Mouse (Mus musculus) neural tube, embryonic 12.5 days (tissue): ENCODE data around the gene Tgm1. TPM values are rescaled to one million over a fixed set of nuclear protein-coding genes. Genes with fewer than 3 reads are reported as not detected.
A peak's percentile ranks its signal among the peaks of the same experiment; 100 is the strongest.

ENCODE experiments used
- ATAC-seq: fragments of 200-750 bp; cut with Nextera tagmentation; 2 replicates; pipeline ENCODE4 v1.8.0; 2017; ENCODE audit warnings: low read depth, mild to moderate bottlenecking, moderate TSS enrichment, moderate library complexity; ENCODE audit not compliant: low FRiP score
- H3K27ac ChIP-seq: fragments of 300-500 bp; sonication (generic); 2 replicates; pipeline ENCODE4 v1.5.1; 2016
- H3K27me3 ChIP-seq: fragments of 300-500 bp; sonication (generic); replicated peaks from 2 replicates; pipeline ENCODE4 v1.6.1; 2016; ENCODE audit warnings: mild to moderate bottlenecking
- H3K36me3 ChIP-seq: fragments of 300-500 bp; sonication (generic); 2 replicates; pipeline ENCODE4 v1.6.1; 2016; ENCODE audit warnings: mild to moderate bottlenecking
- H3K4me1 ChIP-seq: fragments of 300-500 bp; sonication (generic); 2 replicates; pipeline ENCODE4 v1.6.1; 2016
- H3K4me2 ChIP-seq: fragments of 300-500 bp; sonication (generic); replicated peaks from 2 replicates; pipeline ENCODE4 v1.6.1; 2016; ENCODE audit warnings: mild to moderate bottlenecking
- H3K4me3 ChIP-seq: fragments of 300-500 bp; sonication (generic); 2 replicates; pipeline ENCODE4 v1.5.1; 2016
- H3K9ac ChIP-seq: fragments of 300-500 bp; sonication (generic); 2 replicates; pipeline ENCODE4 v1.6.1; 2016; ENCODE audit warnings: mild to moderate bottlenecking
- H3K9me3 ChIP-seq: fragments of 300-500 bp; sonication (generic); 2 replicates; pipeline ENCODE4 v1.6.1; 2016; ENCODE audit warnings: mild to moderate bottlenecking
- WGBS: fragments of 180-500 bp; shearing (Covaris S2); methylation state at CpG from one replicate; pipeline ENCODE4 v1.1.7; 2016; 5-methylcytosine and 5-hydroxymethylcytosine counted together
- polyA plus RNA-seq: library from polyadenylated mRNA; unstranded; fragments of >200 nt; fragmentation: Nextera tagmentation; extraction: Ambion mirVana; gene quantifications from 2 replicates; pipeline ENCODE4 v1.2.1, GENCODE M21; 2016

Gene Tgm1
- polyA plus RNA-seq, 1 experiment from 2014 or later: 0.34 TPM

DNA sequence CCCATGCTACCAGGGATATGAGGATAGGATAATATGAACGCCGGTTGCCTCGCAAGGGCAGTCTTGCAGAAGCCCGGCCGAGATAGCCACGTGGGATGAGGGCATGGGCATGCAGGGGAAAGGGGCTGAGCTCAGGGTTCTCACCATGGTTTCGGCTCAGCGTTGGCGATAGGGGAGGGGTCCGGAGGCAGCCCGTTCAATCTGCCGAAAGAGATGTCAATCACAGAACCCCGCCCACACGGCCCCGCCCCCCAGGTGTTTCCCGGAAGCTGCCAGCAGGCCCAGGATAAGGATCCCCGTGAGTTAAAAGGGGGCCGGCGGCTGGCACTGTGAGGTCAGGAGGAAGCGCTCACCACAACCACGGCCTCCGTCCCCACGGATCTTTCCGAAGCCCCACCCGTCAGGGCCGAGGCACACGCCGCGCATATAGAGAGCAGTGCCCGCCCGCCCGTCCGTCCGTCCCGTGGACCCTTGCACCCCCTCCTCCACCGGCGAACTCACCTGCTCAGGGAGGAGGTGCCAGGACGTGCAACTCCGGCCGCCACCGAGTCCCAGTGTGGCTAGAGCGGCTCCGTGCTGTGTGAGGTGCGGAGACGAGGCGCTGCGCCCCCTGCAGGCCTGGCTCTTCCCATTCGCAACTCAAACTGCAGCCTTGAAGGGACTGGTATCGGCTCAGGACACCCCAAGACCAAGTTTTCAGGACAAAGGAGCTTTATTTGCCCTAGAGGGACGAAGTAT is 8.1 kb upstream of the Tgm1 start, which contains the start of gene Rabggta:
TSS of gene Rabggta (minus strand) at position 564 of the 738 bp plus-strand sequence.
- H3K4me1 ChIP-seq: 0 out of 2 replicates have a peak, but pooled peaks cover 4% of the 10 kb centered on the region
- peaks cover 26% of the 10 kb centered on the region for H3K36me3 ChIP-seq
- under 1% methylated on average over 50 of the region's 50 CpGs for WGBS
- no peaks in the 10 kb centered on the region for H3K27me3 ChIP-seq
- peak within 1 kb of the TSS; percentile 80 for H3K4me3 ChIP-seq
- H3K9me3 ChIP-seq: no peaks in the 10 kb centered on the region
- peak within 1 kb of the TSS; percentile 73 for H3K4me2 ChIP-seq
- peak within 1 kb of the TSS; percentile 74 for H3K9ac ChIP-seq
- ATAC-seq: peak; percentile 94
- 0 out of 2 replicates have a peak within 1 kb of the TSS, but pooled peaks have one; percentile 53 for H3K27ac ChIP-seq

DNA sequence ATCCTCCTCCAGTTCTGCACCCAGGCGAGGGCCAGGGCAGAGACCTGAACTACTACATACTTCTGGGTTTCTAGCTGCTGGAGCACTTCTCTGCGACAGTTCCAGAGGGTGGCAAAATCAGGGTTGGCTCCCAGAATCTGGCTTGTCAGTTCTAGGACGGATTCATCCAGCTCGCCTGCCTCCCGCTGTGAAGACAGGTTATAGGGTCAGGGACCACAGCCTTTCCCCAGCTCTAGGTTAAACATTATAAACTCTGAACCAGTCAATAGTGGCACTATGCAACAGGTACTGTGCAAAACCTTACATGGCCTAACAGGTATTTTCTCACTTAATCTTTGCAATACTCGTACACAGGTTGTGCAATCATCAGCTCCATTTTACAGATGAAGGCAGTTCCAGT is 7.3 kb upstream of the Tgm1 start:
- no peak for ATAC-seq
- H3K36me3 ChIP-seq: peaks cover 26% of the 10 kb centered on the region
- H3K4me1 ChIP-seq: 0 out of 2 replicates have a peak, but pooled peaks cover 4% of the 10 kb centered on the region
- 72% methylated on average over 6 of the region's 6 CpGs for WGBS
- H3K4me2 ChIP-seq: peak overlapping the region; percentile 73
- H3K9me3 ChIP-seq: no peaks in the 10 kb centered on the region
- H3K9ac ChIP-seq: 0 out of 2 replicates have a peak overlapping the region, but pooled peaks have one; percentile 74
- no peak overlapping the region for H3K27ac ChIP-seq
- H3K27me3 ChIP-seq: no peaks in the 10 kb centered on the region
- peak overlapping the region; percentile 80; the same call in 1 of the 2 replicates for H3K4me3 ChIP-seq

DNA sequence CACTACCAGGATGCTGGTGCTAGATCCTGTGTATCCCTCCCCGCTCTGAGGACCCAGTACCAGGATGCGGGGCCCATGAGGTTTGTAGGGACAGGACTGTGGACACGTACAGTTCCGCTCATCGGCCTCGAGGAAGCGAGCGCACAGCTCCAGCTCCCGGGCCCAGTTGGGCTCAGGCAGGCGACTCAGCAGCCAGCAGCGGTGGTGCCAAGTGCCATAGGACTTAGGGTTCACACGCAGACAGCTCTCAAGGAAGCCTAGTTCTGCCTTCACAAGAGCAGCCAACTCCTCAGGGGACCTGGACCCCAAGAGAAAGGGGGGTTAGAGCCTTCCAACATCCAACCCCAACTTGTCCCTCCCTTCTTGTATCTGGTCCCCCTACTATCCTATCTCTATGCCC is 6.9 kb upstream of the Tgm1 start:
- no peak overlapping the region for H3K27ac ChIP-seq
- H3K36me3 ChIP-seq: peaks cover 26% of the 10 kb centered on the region
- H3K4me2 ChIP-seq: peak overlapping the region; percentile 73; the same call in 1 of the 2 replicates
- H3K4me3 ChIP-seq: no peak overlapping the region
- WGBS: 91% methylated on average over 12 of the region's 12 CpGs
- no peak for ATAC-seq
- no peaks in the 10 kb centered on the region for H3K27me3 ChIP-seq
- H3K4me1 ChIP-seq: 0 out of 2 replicates have a peak, but pooled peaks cover 4% of the 10 kb centered on the region
- no peaks in the 10 kb centered on the region for H3K9me3 ChIP-seq
- no peak overlapping the region for H3K9ac ChIP-seq

DNA sequence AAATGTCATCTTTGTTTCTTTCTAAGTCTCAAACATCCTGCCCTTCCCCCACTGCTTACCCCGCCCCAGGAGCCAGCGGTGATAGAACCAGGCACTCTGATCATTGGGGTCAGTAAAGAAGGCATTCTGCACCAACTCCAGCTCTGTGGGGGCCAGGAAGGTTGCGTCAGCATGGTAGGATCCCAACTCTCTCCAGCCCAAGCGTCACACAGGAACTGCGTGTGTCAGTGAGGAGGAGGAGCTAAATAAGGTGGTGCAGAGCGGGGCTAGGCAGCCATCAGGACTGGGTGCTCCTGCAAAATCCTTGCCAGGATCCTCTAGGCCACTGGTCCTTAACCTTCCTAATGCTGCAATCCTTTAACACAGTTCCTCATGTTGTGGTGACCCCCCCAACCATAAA is 6.0 kb upstream of the Tgm1 start:
- no peak for ATAC-seq
- peaks cover 26% of the 10 kb centered on the region for H3K36me3 ChIP-seq
- H3K9ac ChIP-seq: no peak overlapping the region
- WGBS: 88% methylated on average over 6 of the region's 6 CpGs
- no peaks in the 10 kb centered on the region for H3K9me3 ChIP-seq
- H3K4me2 ChIP-seq: no peak overlapping the region
- no peaks in the 10 kb centered on the region for H3K27me3 ChIP-seq
- no peak overlapping the region for H3K4me3 ChIP-seq
- H3K27ac ChIP-seq: no peak overlapping the region
- H3K4me1 ChIP-seq: 0 out of 2 replicates have a peak, but pooled peaks cover 4% of the 10 kb centered on the region

DNA sequence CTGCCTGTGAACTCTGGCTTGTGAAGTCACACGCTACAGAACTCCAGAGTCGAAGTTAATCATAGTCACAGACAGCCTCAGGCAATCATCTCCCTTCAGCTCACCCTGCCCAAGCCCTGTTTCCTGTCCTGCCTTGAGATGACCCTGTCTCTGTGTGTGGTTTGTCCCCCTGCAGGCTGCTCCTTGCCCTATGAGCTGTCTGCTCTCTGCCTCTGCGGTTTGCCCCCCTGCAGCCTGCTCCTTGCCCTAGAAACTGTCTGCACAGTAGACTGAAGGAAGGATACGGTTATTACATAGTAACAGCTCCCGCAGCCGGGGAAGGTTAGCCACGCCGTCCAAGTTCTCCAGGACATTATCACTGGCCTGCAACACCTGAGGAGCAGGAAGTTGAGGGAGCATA is 3.2 kb upstream of the Tgm1 start:
- Histone ChIP-seq H3K9ac (no peak overlapping the region), H3K9me3 (no peaks in the 10 kb centered on the region), H3K4me2 (no peak overlapping the region), H3K4me3 (no peak overlapping the region), H3K27me3 (peaks cover 22% of the 10 kb centered on the region), H3K27ac (no peak overlapping the region), H3K36me3 (peaks cover 26% of the 10 kb centered on the region), H3K4me1 (0 out of 2 replicates have a peak, but pooled peaks cover 3% of the 10 kb centered on the region)
- no peak for ATAC-seq
- 74% methylated on average over 8 of the region's 8 CpGs for WGBS

DNA sequence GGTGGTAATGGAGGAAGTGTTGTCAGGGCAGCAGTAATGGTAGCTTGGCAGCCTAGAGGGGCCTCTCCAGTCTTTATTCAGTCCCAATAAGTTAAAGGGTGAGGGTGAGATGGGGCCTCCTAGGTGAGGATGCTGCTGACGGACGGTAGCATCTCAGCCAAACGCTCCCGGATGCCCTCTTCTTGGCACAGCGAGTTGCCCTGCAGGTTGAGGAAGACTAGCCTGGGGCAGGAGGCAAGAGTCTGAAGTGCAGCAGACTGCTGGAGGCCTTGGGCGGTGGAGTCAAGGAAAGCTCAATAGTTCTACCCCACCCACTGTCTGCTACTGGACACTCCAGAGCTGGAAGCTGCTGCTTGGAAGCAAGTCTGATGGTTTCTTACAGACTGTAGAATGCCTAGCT is 2.5 kb upstream of the Tgm1 start:
- no peaks in the 10 kb centered on the region for H3K9me3 ChIP-seq
- H3K27ac ChIP-seq: no peak overlapping the region
- no peak overlapping the region for H3K4me2 ChIP-seq
- 0 out of 2 replicates have a peak, but pooled peaks cover 3% of the 10 kb centered on the region for H3K4me1 ChIP-seq
- peaks cover 26% of the 10 kb centered on the region for H3K36me3 ChIP-seq
- no peak for ATAC-seq
- H3K4me3 ChIP-seq: no peak overlapping the region
- peaks cover 23% of the 10 kb centered on the region for H3K27me3 ChIP-seq
- 91% methylated on average over 6 of the region's 6 CpGs for WGBS
- no peak overlapping the region for H3K9ac ChIP-seq

DNA sequence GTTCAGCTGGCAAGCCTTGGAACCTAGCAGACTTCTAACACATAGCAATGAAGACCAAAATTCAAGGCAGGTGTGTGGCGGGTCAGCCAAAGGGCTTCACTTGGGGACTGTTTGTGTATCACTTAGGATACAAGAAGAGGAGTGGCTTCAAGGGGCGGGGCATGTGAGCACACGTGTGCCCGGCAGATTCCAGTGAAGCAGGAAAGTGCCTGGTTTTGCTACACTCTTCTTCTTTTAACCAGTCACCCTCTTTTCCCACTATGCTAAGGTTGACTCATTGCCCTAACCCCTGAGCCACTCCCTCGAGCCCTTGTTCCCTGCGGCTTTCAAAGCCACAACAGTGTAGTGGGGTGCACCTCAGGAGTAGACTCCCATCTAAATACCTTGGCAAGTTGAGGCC is 1.2 kb upstream of the Tgm1 start:
- Histone ChIP-seq H3K4me2 (no peak overlapping the region), H3K27ac (no peak overlapping the region), H3K27me3 (peaks cover 23% of the 10 kb centered on the region), H3K9me3 (no peaks in the 10 kb centered on the region), H3K4me3 (no peak overlapping the region), H3K9ac (no peak overlapping the region), H3K36me3 (peaks cover 22% of the 10 kb centered on the region), H3K4me1 (0 out of 2 replicates have a peak, but pooled peaks cover 3% of the 10 kb centered on the region)
- ATAC-seq: no peak
- 44% methylated on average over 6 of the region's 6 CpGs for WGBS

DNA sequence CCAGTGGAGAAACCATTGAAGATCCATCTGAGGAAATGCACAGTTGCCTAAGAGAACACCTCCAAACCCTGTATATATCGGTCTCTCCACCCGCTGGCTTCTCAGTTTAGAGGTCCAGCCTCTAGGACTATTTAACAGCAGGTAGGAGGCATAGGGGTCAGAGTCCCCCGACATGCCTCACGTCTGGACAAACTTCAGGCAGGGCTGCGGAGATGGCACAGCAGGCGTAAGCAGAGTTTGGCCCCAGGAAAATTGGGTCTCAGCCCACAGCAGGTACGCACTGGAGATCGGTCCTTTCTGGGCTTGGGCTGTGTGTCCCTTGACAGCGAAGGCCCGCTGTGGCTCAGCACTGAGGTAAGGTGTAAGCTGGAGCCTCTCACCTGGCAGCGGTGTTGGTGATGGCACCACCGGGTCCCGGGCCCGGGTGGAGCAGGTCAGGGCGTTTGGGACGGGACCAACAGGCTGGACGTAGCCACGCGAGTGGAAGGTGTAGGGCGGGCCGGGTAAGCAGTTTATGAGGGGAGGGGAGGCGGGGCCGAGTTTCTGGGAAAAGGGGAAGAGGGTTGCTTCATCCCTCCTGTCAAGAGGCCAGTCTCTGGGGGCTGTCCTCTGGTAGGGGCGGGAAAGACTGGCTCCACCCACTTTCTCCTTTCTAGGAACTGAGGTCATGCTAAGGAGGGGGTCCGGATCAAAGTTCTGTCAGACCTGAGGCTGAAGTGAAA is 558 bp downstream of the Tgm1 start:
- no peak overlapping the region for H3K27ac ChIP-seq
- H3K4me2 ChIP-seq: peak overlapping the region; percentile 33
- no peak for ATAC-seq
- 0 out of 2 replicates have a peak, but pooled peaks cover 3% of the 10 kb centered on the region for H3K4me1 ChIP-seq
- 12% methylated on average over 24 of the region's 25 CpGs for WGBS
- no peak overlapping the region for H3K9ac ChIP-seq
- H3K36me3 ChIP-seq: peaks cover 6% of the 10 kb centered on the region; the same call in 1 of the 2 replicates
- peaks cover 23% of the 10 kb centered on the region for H3K27me3 ChIP-seq
- no peaks in the 10 kb centered on the region for H3K9me3 ChIP-seq
- no peak overlapping the region for H3K4me3 ChIP-seq

DNA sequence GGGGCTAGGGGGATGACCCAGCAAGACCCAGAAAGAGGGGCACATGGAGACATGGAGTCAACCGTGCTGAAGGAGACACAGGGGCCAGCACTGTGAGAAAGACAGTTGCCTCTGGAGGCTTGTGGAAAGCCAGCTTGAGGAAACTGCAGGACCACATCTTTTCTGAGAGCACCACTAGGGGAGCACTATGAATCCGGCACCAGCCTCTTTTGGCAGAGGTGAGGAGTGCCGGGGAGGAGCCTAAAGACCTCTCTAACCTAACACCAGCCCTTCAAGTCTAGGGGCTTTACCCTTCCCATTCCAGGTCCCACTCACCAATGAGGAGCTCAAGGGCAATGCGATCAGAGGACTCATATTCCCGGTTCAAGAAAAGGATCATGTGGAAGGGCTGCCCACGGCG is 1.9 kb downstream of the Tgm1 start:
- no peaks in the 10 kb centered on the region for H3K36me3 ChIP-seq
- H3K9ac ChIP-seq: no peak overlapping the region
- ATAC-seq: no peak
- H3K9me3 ChIP-seq: no peaks in the 10 kb centered on the region
- H3K4me2 ChIP-seq: no peak overlapping the region
- H3K4me1 ChIP-seq: 0 out of 2 replicates have a peak, but pooled peaks cover 3% of the 10 kb centered on the region
- 80% methylated on average over 7 of the region's 7 CpGs for WGBS
- H3K27me3 ChIP-seq: peaks cover 23% of the 10 kb centered on the region
- H3K27ac ChIP-seq: no peak overlapping the region
- H3K4me3 ChIP-seq: no peak overlapping the region

DNA sequence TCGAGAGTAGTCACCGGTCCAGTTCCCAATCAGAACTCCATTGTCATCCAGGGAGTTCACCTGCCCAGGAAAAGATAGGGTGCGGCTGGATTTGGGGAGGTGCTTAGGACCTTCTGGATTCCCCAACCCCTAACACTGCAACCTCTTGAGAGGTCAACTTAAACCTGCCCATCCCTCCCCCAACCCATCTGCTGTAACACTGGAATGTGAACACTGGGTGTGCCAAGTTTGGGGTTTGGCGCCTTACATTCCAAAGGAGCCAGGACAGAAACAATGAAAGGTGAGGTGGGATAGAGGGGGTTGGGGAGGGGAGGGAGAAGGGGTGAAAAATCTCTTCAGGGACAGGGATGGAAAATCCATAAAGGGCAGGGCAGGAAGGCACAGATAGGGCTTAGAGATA is 4.2 kb downstream of the Tgm1 start:
- no peaks in the 10 kb centered on the region for H3K9me3 ChIP-seq
- H3K4me3 ChIP-seq: no peak overlapping the region
- 88% methylated on average over 4 of the region's 4 CpGs for WGBS
- H3K27me3 ChIP-seq: peaks cover 23% of the 10 kb centered on the region
- no peak overlapping the region for H3K9ac ChIP-seq
- H3K4me1 ChIP-seq: 0 out of 2 replicates have a peak, but pooled peaks cover 3% of the 10 kb centered on the region
- H3K36me3 ChIP-seq: no peaks in the 10 kb centered on the region
- H3K27ac ChIP-seq: no peak overlapping the region
- no peak for ATAC-seq
- H3K4me2 ChIP-seq: no peak overlapping the region

DNA sequence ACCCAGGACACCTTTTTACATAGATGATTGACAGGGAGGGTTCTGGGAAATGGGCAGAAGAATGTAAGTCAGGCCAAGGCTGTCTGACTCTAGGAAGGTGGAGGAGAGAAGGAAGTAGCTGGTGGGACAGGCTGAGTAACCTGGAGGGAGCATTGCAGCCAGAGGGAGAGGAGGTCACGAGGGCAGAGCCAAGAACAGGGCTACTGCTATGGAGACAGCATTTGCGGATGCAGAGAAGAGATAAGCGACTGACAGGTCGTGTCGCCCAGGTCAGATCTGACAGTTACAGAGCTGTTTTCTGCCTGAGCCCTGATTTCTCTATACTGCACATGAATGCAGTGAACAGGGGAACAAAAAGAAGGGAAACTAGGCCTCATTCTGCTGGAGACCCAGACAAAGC is 6.3 kb downstream of the Tgm1 start:
- Histone ChIP-seq H3K9ac (no peak overlapping the region), H3K9me3 (no peaks in the 10 kb centered on the region), H3K4me2 (no peak overlapping the region), H3K27ac (no peak overlapping the region), H3K4me3 (no peak overlapping the region), H3K4me1 (no peaks in the 10 kb centered on the region), H3K27me3 (0 out of 2 replicates have a peak, but pooled peaks cover 6% of the 10 kb centered on the region), H3K36me3 (no peaks in the 10 kb centered on the region)
- WGBS: 87% methylated on average over 5 of the region's 5 CpGs
- ATAC-seq: no peak

DNA sequence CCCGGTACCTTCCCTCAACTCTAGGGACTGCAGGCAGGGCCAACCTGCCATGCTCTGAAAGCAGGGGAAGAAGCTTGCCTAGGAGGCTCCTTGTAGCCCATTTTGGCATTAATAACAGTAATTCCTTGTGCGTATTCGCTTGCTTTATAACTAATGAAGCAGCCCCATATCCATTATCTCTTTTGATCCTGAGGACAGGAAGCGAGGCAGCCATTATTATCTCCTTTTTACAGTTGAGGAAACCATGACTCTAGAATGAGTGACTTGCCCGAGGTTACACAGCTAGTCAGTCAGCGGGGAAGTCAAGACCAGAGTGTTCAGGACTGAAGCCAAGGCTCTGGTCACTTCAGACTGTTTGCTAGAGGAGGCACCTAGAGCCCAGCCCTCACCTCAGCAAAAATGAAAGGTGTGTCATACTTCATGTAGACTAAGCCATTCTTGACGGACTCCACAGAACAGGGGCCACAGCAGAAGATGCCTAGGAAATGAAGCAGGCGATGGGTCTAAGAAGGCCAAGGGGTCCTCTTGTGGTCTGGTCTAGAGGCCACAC is 7.6 kb downstream of the Tgm1 start:
- 93% methylated on average over 8 of the region's 8 CpGs for WGBS
- no peak overlapping the region for H3K27ac ChIP-seq
- ATAC-seq: no peak
- no peak overlapping the region for H3K4me2 ChIP-seq
- H3K36me3 ChIP-seq: no peaks in the 10 kb centered on the region
- no peak overlapping the region for H3K4me3 ChIP-seq
- H3K27me3 ChIP-seq: no peaks in the 10 kb centered on the region
- no peaks in the 10 kb centered on the region for H3K9me3 ChIP-seq
- H3K9ac ChIP-seq: no peak overlapping the region
- H3K4me1 ChIP-seq: no peaks in the 10 kb centered on the region
